Mouse (Mus musculus) embryonic facial prominence, embryonic 13.5 days (tissue): ENCODE data around the gene Evl. TPM values are rescaled to one million over a fixed set of nuclear protein-coding genes. Genes with fewer than 3 reads are reported as not detected.

Experiments
- ATAC-seq: fragments of 200-750 bp; cut with Nextera tagmentation; 2 replicates; pipeline ENCODE4 v1.8.0; 2017; ENCODE audit warnings: low read depth; ENCODE audit not compliant: insufficient number of reproducible peaks, insufficient read depth, low FRiP score, low TSS enrichment
- H3K27ac ChIP-seq: fragments of 300-500 bp; sonication (generic); 2 replicates; pipeline ENCODE4 v1.5.1; 2015; ENCODE audit warnings: moderate library complexity, mild to moderate bottlenecking, inconsistent platforms
- H3K27me3 ChIP-seq: fragments of 300-500 bp; sonication (generic); 2 replicates; pipeline ENCODE4 v1.6.1; 2015; ENCODE audit warnings: mild to moderate bottlenecking, inconsistent platforms
- H3K36me3 ChIP-seq: fragments of 300-500 bp; sonication (generic); 2 replicates; pipeline ENCODE4 v1.6.1; 2015; ENCODE audit warnings: mild to moderate bottlenecking, inconsistent platforms
- H3K4me1 ChIP-seq: fragments of 300-500 bp; sonication (generic); 2 replicates; pipeline ENCODE4 v1.6.1; 2015; ENCODE audit warnings: inconsistent platforms
- H3K4me2 ChIP-seq: fragments of 300-500 bp; sonication (generic); 2 replicates; pipeline ENCODE4 v1.6.1; 2015; ENCODE audit warnings: moderate library complexity, mild to moderate bottlenecking, inconsistent platforms
- H3K4me3 ChIP-seq: fragments of 300-500 bp; sonication (generic); 2 replicates; pipeline ENCODE4 v1.5.1; 2015; ENCODE audit warnings: mild to moderate bottlenecking, inconsistent platforms
- H3K9ac ChIP-seq: fragments of 300-500 bp; sonication (generic); 2 replicates; pipeline ENCODE4 v1.6.1; 2015; ENCODE audit warnings: mild to moderate bottlenecking, inconsistent platforms
- H3K9me3 ChIP-seq: fragments of 300-500 bp; sonication (generic); 2 replicates; pipeline ENCODE4 v1.6.1; 2016; ENCODE audit warnings: inconsistent platforms
- WGBS: fragments of 180-500 bp; shearing (Covaris S2); methylation state at CpG from one replicate; pipeline ENCODE4 v1.1.7; 2015; ENCODE audit warnings: mixed read lengths; 5-methylcytosine and 5-hydroxymethylcytosine counted together
- polyA plus RNA-seq: library from polyadenylated mRNA; unstranded; fragments of >200 nt; fragmentation: Nextera tagmentation; extraction: Ambion mirVana; gene quantifications from 2 replicates; pipeline ENCODE4 v1.2.1, GENCODE M21; 2015

Evl gene
- polyA plus RNA-seq, 1 experiment from 2014 or later: 79.3 TPM

DNA sequence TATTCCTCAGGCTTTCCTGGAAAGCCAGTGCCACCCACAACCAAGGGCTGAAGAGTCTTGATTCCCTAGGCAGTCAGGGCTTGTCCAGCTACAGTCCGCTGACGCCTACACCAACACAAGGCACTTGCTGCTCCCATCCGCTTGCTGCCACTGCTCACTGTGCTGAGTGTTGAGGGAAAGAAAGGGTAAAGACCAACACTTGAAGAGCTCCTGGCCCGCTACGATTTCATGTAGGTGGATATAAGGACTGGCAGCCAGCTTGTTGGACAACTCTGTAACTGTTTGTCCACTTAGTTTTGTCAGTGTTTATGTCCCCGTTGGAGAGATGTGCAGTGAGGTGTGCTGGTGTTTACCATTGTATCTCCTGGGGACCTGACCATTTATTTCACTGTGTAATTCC lies 38.3 kb downstream of the Evl start:
- Histone ChIP-seq H3K27ac (no peak overlapping the region), H3K9me3 (no peaks in the 10 kb centered on the region), H3K9ac (no peak overlapping the region), H3K4me2 (no peak overlapping the region), H3K27me3 (no peaks in the 10 kb centered on the region), H3K4me1 (no peaks in the 10 kb centered on the region), H3K36me3 (peaks cover 17% of the 10 kb centered on the region), H3K4me3 (no peak overlapping the region)
- ATAC-seq: no peak
- WGBS: 85% methylated on average over 6 of the region's 6 CpGs

DNA sequence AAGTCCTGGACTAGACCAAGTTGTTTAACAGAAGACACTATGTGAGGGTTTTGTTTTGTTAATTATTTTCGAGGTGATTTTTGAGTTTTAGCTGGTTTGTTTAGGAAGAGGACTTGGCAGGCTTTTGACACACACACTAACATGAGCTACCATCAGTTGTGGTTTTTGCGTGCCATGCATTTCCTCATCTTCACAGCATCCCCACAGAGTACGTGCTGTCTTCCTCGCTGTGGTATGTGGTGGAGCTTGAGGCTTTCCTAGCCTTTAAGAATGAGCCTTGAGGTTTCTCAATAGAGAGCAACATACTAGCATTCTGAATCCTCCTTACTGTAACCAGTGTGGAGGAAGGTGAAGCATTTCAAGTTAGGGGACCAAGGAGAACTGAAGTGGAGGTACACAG lies 46.3 kb downstream of the Evl start:
- no peak overlapping the region for H3K4me3 ChIP-seq
- no peaks in the 10 kb centered on the region for H3K27me3 ChIP-seq
- peaks cover 8% of the 10 kb centered on the region; the same call in 1 of the 2 replicates for H3K36me3 ChIP-seq
- no peak overlapping the region for H3K4me2 ChIP-seq
- no peak for ATAC-seq
- no peak overlapping the region for H3K9ac ChIP-seq
- no peaks in the 10 kb centered on the region for H3K9me3 ChIP-seq
- WGBS: 63% methylated on average over 4 of the region's 4 CpGs
- H3K4me1 ChIP-seq: peaks cover 28% of the 10 kb centered on the region
- H3K27ac ChIP-seq: peak overlapping the region; percentile 39; the same call in 1 of the 2 replicates

- peaks cover 8% of the 10 kb centered on the region; the same call in 1 of the 2 replicates for H3K36me3 ChIP-seq
- H3K9me3 ChIP-seq: no peaks in the 10 kb centered on the region
- peaks cover 32% of the 10 kb centered on the region for H3K4me1 ChIP-seq
- no peak for ATAC-seq
- no peak overlapping the region for H3K9ac ChIP-seq
- H3K4me2 ChIP-seq: no peak overlapping the region
- WGBS: 70% methylated on average over 8 of the region's 8 CpGs
- H3K27me3 ChIP-seq: no peaks in the 10 kb centered on the region
- H3K4me3 ChIP-seq: no peak overlapping the region
- peak overlapping the region; percentile 39; the same call in 1 of the 2 replicates for H3K27ac ChIP-seq
Measured at GRCm38 (mm10) chr12:108601326-108601725, 46.8 kb downstream of the Evl start.

DNA sequence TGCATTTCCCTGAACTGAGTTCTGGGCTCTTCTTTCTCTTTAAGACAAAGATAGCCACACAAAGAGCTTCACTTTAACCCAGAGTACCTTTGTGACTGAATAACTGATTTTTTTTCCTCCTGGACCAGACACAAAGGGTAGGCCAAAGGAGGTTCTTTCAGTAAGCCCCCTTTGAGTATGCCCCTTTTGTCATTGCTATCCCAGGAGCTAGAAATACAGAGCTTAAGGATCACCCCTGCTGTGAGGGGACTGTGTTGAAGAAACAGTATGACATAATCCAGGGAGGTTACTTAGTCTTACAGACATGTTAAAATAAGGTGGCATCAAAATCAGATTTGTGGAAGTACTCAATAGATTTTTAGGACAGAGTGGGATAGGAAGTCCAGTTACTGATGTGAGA lies 50.0 kb downstream of the Evl start:
- Histone ChIP-seq H3K4me3 (no peak overlapping the region), H3K27ac (no peak overlapping the region), H3K4me2 (no peak overlapping the region), H3K27me3 (no peaks in the 10 kb centered on the region), H3K9ac (no peak overlapping the region), H3K4me1 (peaks cover 36% of the 10 kb centered on the region), H3K9me3 (no peaks in the 10 kb centered on the region), H3K36me3 (no peaks in the 10 kb centered on the region)
- ATAC-seq: no peak

DNA sequence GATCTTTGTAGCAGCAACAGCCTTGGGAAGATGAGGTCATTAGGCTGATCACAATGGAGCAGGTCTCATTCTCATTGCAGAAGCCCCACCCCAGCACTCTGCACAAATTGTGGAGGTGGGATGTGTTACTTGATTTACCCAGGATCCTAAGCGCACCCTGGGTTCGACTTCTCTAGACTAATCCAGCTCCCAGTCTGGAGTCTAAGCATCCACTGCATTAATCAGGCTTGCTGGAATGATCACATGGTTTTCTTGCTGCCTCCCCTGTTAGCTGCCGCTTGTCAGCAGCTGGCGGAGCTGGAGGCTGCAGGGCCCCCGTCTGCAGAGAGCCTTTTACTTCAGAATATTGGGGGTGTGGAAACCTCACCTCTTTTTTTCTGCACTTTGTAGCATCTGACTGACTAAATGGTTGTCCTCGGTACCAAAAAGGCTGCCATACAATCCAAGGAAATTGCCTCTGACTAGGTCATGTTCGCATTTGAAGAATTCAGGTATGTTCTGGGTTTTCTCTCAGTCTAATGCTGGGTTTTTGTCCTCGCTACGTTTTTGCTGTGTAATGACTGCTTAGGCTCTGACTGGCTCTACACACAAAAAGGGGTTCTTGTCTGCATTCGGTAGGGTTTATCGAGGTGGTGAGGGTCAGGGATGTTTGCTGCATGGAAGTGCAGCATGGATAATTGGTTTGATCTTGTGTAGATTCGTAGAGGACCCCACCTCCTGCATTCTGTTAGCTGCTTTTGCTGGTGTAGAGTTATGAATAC lies 51.2 kb downstream of the Evl start:
- H3K4me3 ChIP-seq: no peak overlapping the region
- 37% methylated on average over 12 of the region's 12 CpGs for WGBS
- H3K9me3 ChIP-seq: no peaks in the 10 kb centered on the region
- H3K4me2 ChIP-seq: peak overlapping the region; percentile 5; the same call in 1 of the 2 replicates
- H3K27ac ChIP-seq: peak overlapping the region; percentile 17; the same call in 1 of the 2 replicates
- no peaks in the 10 kb centered on the region for H3K36me3 ChIP-seq
- H3K27me3 ChIP-seq: no peaks in the 10 kb centered on the region
- H3K4me1 ChIP-seq: peaks cover 35% of the 10 kb centered on the region
- ATAC-seq: no peak
- peak overlapping the region; percentile 44; the same call in 1 of the 2 replicates for H3K9ac ChIP-seq

DNA sequence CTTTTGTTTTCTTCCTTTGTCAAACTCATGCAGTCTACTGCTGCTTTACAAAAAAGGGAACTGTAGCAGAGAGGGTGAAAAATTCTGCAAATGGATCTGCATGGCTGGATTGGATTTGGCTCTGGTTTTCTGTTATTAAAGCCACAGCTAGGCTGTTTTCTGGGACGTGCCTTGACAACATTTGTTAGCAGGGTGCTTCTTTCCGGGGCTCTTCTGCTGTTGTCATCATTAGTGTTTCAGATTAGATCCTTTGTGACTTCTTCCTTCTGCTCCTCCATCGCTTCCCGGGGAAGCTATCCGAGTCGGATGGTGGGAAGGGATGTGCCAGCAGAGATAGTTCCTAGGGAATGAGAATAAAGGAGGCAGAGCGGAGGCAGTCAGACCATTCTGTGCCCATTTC lies 51.8 kb downstream of the Evl start:
- Histone ChIP-seq H3K9me3 (no peaks in the 10 kb centered on the region), H3K9ac (no peak overlapping the region), H3K27ac (no peak overlapping the region), H3K36me3 (peaks cover 5% of the 10 kb centered on the region), H3K4me3 (no peak overlapping the region), H3K4me1 (peaks cover 28% of the 10 kb centered on the region), H3K27me3 (no peaks in the 10 kb centered on the region), H3K4me2 (no peak overlapping the region; the same call in 1 of the 2 replicates)
- ATAC-seq: no peak
- WGBS: 59% methylated on average over 7 of the region's 7 CpGs

DNA sequence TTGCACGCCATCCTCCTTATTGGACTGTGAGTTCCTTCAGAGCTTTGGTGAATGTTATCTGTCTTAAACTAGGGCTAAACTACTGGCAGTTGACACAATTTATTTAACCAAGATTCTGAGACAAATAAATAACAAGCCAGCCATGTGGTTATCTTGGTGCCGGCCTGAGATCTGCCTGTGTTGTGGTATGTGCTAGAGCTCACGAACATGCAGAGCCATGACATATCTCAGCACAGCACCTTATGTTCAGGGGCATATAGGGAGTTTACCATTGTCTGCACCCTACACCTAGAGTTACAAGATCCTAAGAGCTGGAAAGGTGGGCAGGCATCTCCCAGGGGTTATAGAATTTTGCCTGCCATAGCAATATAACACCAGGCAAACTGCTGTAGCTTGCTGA lies 54.9 kb downstream of the Evl start:
- H3K9ac ChIP-seq: no peak overlapping the region
- no peak overlapping the region for H3K4me3 ChIP-seq
- H3K4me1 ChIP-seq: peaks cover 27% of the 10 kb centered on the region
- no peak overlapping the region for H3K4me2 ChIP-seq
- no peaks in the 10 kb centered on the region for H3K9me3 ChIP-seq
- no peak for ATAC-seq
- no peaks in the 10 kb centered on the region for H3K27me3 ChIP-seq
- H3K27ac ChIP-seq: no peak overlapping the region
- H3K36me3 ChIP-seq: peaks cover 5% of the 10 kb centered on the region
- WGBS: 88% methylated on average over 3 of the region's 3 CpGs

DNA sequence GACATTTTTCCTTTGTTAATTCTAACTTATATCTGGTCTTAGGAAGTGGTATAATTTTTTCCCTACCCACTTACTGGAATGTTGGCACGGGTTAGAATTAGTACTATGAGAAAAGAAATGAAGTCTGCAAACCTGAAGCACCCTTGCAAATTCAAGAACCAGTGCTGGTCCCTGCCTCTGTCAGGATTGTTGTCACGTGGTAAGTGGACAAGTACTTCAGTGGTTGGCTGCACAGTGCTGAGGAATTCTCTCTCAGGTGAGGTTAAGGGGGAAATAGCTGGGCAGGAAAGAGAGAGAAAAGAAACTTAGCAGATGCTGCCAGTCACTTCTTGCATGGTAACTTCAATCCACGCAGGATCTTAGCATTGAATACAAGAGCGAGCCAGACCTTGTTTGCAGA lies 55.7 kb downstream of the Evl start:
- Histone ChIP-seq H3K4me3 (no peak overlapping the region), H3K4me2 (no peak overlapping the region), H3K4me1 (peaks cover 26% of the 10 kb centered on the region), H3K9me3 (no peaks in the 10 kb centered on the region), H3K27me3 (no peaks in the 10 kb centered on the region), H3K36me3 (peaks cover 5% of the 10 kb centered on the region), H3K9ac (no peak overlapping the region), H3K27ac (no peak overlapping the region)
- no peak for ATAC-seq
- WGBS: 87% methylated on average over 4 of the region's 4 CpGs

DNA sequence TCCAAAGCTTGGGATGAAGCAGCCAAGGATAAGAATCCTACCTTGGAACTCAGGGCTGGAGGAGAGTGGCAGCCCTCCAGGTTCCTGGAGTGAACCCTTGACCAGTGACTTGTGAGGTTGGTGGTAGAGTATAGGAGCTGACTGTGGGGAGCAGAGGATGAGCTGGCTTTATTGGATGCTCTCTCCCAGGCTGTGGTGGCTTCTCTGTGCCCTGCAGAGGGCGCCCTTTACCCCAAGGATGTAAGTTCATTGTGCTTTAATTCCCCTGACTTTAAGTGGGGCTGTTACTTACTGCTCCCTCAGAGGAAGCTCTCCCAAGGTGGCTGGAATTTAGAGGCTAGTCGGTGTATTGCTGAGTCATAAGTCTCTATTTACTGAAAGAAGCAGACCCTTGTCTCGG lies 58.6 kb downstream of the Evl start:
- no peak overlapping the region for H3K4me2 ChIP-seq
- no peaks in the 10 kb centered on the region for H3K9me3 ChIP-seq
- H3K4me1 ChIP-seq: peaks cover 36% of the 10 kb centered on the region
- no peak overlapping the region for H3K4me3 ChIP-seq
- peaks cover 5% of the 10 kb centered on the region for H3K36me3 ChIP-seq
- H3K27ac ChIP-seq: no peak overlapping the region
- H3K27me3 ChIP-seq: no peaks in the 10 kb centered on the region
- ATAC-seq: no peak
- no peak overlapping the region for H3K9ac ChIP-seq
- 50% methylated on average over 3 of the region's 3 CpGs for WGBS

DNA sequence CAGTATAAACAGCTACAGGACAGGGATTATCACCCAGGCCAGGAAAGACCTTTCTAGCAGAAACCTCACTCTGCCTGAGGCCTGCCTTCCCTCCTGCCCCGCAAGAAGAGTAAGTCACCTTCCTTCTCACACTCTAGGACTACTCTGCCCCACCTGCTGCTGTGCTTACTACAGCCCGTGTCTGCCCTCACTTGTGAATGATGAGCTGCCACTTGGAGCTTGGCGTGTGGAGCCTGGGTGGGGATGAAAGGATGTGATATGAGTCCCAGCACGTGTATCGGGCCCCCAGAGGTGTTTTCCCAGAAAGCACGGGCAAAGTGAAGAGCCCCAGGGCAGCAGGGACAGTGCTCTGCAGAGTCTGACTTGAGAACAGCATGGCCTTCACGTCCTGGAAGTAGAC lies 63.0 kb downstream of the Evl start:
- H3K27me3 ChIP-seq: no peaks in the 10 kb centered on the region
- H3K36me3 ChIP-seq: peaks cover 7% of the 10 kb centered on the region; the same call in 1 of the 2 replicates
- no peak overlapping the region for H3K4me3 ChIP-seq
- no peak overlapping the region for H3K4me2 ChIP-seq
- no peak for ATAC-seq
- peaks cover 38% of the 10 kb centered on the region for H3K4me1 ChIP-seq
- H3K27ac ChIP-seq: no peak overlapping the region
- 74% methylated on average over 7 of the region's 7 CpGs for WGBS
- H3K9me3 ChIP-seq: no peaks in the 10 kb centered on the region
- H3K9ac ChIP-seq: no peak overlapping the region

DNA sequence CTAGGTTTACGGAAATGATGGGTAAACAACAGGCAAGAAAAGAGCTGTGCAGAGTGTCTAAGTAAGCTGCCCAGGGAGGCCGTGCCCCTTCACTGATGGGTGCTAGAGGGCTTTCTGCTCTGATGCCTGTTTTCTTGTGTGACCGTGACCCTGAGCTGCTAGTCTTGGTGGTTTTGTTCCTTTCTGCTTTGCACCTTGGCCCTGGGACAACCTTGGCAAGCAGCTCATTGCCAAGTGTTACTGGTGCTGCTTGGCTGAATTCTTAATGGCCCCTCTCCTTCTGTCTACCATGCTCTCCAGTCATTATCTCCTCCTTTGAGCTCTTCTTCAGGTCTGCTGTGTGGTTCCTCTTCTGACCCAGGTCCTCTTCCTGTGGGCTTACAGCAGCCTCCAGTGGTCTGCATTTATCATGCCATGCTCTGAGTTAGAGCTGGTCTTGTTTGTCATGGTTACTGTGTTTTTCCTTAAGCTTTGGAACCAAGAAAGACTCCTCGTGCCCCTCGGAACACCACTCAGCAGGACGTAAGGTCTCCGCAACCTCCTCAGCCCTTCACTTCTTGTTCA lies 65.4 kb downstream of the Evl start:
- Histone ChIP-seq H3K9ac (no peak overlapping the region), H3K27ac (no peak overlapping the region), H3K4me3 (no peak overlapping the region), H3K4me2 (no peak overlapping the region), H3K36me3 (peaks cover 7% of the 10 kb centered on the region; the same call in 1 of the 2 replicates), H3K4me1 (peaks cover 30% of the 10 kb centered on the region), H3K9me3 (no peaks in the 10 kb centered on the region), H3K27me3 (no peaks in the 10 kb centered on the region)
- ATAC-seq: no peak
- 96% methylated on average over 7 of the region's 7 CpGs for WGBS

GRCm38 (mm10) chr12:108622406-108622805 lies 67.9 kb downstream of the Evl start:
- Histone ChIP-seq H3K27ac (no peak overlapping the region), H3K27me3 (no peaks in the 10 kb centered on the region), H3K4me1 (peaks cover 15% of the 10 kb centered on the region), H3K9me3 (no peaks in the 10 kb centered on the region), H3K9ac (no peak overlapping the region), H3K4me2 (no peak overlapping the region), H3K4me3 (no peak overlapping the region), H3K36me3 (peaks cover 7% of the 10 kb centered on the region; the same call in 1 of the 2 replicates)
- no peak for ATAC-seq
- WGBS: 86% methylated on average over 5 of the region's 5 CpGs
